Mouse (Mus musculus) ZHBTc4 (cell line): ENCODE results near the gene Fam196a.

Source experiments
- DNase-seq: peaks from one replicate; pipeline ENCODE4 v3.0.0-alpha.2; 2011; ENCODE audit warnings: low read depth, low spot score

Gene Fam196a

GRCm38 (mm10) chr7:134840066-134840465, 98.2 kb downstream of the Fam196a start:
- DNase-seq = no peak
